Mouse (Mus musculus) bone marrow macrophage, adult 2 months (primary cell): ENCODE data around the gene Rabgap1.

Source experiments
- CTCF ChIP-seq: IDR thresholded peaks from 2 replicates; pipeline ENCODE4 v1.5.1; 2012; ENCODE audit warnings: low read depth, mild to moderate bottlenecking, low read length, moderate library complexity
- POLR2A ChIP-seq: IDR thresholded peaks from 2 replicates; pipeline ENCODE4 v1.6.1; 2012; ENCODE audit warnings: mild to moderate bottlenecking, low read depth, low read length, borderline replicate concordance

- TF ChIP-seq CTCF = no peak
- no peak for TF ChIP-seq POLR2A
Observed at GRCm38 (mm10) chr2:37479559-37479958, 36.5 kb downstream of the Rabgap1 start.
